Mouse (Mus musculus): ENCODE measurements at regions not wholly inside any gene's neighbourhood (a gene's known extent, or its start where the extent isn't known, plus 50 kb on each side); places are given as distances from the start of the nearest gene placed in this dataset.

DNA sequence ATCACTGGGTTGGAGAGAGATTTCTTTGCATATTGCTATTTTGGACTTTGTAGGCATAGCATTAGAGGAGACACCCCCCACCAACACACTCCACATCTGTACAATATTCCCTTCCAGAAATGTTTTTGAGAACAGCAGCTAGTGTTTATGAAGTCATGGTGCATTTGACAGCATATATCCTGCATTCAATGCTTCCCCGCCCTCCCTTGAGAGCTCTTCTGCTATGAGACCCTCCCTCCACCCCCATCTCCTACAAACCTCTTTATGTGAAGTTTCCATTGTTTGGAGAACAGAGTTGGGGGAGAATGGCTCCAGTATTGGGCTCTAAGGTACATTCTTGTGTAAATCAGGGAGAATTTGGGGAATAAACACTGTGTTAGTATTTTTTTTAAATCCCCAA lies 252.9 kb upstream of the Auts2 start:
- ATAC-seq (ENCODE audit: insufficient number of reproducible peaks, low FRiP score, low TSS enrichment, low read depth) (no peak), DNase-seq (ENCODE audit: low spot score) (no peak)
- no peaks in the 10 kb centered on the region for H3K27me3 ChIP-seq (ENCODE audit: control insufficient read depth, insufficient read depth, low read length)
- no peak overlapping the region for H3K9ac ChIP-seq (ENCODE audit: low read length)
- H3K4me2 ChIP-seq (ENCODE audit: low read depth, severe bottlenecking) = no peak overlapping the region
- H3K36me3 ChIP-seq (ENCODE audit: control insufficient read depth, insufficient read depth, low read length) = no peaks in the 10 kb centered on the region
- H3K27ac ChIP-seq (replicated peaks; ENCODE audit: low read depth, low read length) = no peak overlapping the region
- no peaks in the 10 kb centered on the region for H3K4me1 ChIP-seq (ENCODE audit: control insufficient read depth, insufficient read depth, low read length)
- WGBS = 82% methylated on average over 1 of the region's 1 CpGs
- H3K9me3 ChIP-seq (ENCODE audit: control insufficient read depth, low read length) = no peaks in the 10 kb centered on the region
- no peak overlapping the region for H3K4me3 ChIP-seq (ENCODE audit: low read depth, low read length)

DNA sequence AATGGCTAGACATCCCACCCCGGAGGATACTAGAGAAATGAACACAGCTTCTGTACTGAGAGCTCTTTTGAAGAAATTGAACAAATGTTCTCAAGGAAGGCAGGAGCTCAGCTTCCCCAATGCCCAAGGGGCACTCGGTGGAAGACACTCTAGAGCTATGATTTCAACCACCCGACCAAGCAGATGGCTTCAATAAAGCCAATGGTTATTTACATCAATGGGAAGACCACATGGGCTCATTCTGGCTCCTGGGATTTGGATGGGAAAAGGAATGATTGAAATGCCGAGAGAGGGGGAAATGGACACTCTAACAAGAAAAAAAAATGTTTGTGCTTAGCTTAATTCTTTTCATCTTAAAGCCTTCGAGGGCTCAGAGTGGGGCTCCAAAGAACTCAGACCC lies 249.3 kb upstream of the Auts2 start:
- H3K27ac ChIP-seq (replicated peaks; ENCODE audit: low read depth, low read length) = no peak overlapping the region
- H3K4me2 ChIP-seq (ENCODE audit: low read depth, severe bottlenecking) = no peak overlapping the region
- no peaks in the 10 kb centered on the region for H3K36me3 ChIP-seq (ENCODE audit: control insufficient read depth, insufficient read depth, low read length)
- no peak overlapping the region for H3K9ac ChIP-seq (ENCODE audit: low read length)
- H3K4me3 ChIP-seq (ENCODE audit: low read depth, low read length) = no peak overlapping the region
- H3K27me3 ChIP-seq (ENCODE audit: control insufficient read depth, insufficient read depth, low read length) = no peaks in the 10 kb centered on the region
- ATAC-seq (ENCODE audit: insufficient number of reproducible peaks, low FRiP score, low TSS enrichment, low read depth) (no peak), DNase-seq (ENCODE audit: low spot score) (no peak)
- H3K4me1 ChIP-seq (ENCODE audit: control insufficient read depth, insufficient read depth, low read length) = no peaks in the 10 kb centered on the region
- no peaks in the 10 kb centered on the region for H3K9me3 ChIP-seq (ENCODE audit: control insufficient read depth, low read length)
- WGBS = 63% methylated on average over 5 of the region's 5 CpGs

DNA sequence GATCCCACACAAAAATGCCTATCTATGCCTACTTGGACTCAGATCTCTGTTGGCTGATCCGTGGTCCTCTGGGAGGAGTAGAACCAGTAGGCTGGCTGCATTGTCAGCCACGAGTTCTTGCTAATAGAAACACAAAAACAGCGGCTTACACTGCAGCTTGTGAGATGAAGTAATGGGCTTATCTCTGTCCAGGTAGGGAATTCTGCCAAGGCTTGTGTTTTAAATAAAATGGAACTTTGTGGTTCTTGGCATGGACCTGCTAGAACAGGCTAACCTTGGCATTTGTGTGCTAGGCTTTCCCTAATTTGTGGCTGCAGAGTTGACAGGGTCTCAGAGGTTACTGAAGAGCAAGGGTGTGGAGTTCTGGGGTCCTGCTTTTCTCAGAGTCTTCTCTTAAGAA lies 242.1 kb upstream of the Auts2 start:
- Histone ChIP-seq H3K4me3 (ENCODE audit: low read depth, low read length) (no peak overlapping the region), H3K27ac (replicated peaks; ENCODE audit: low read depth, low read length) (no peak overlapping the region), H3K27me3 (ENCODE audit: control insufficient read depth, insufficient read depth, low read length) (no peaks in the 10 kb centered on the region), H3K36me3 (ENCODE audit: control insufficient read depth, insufficient read depth, low read length) (no peaks in the 10 kb centered on the region), H3K9me3 (ENCODE audit: control insufficient read depth, low read length) (no peaks in the 10 kb centered on the region), H3K9ac (ENCODE audit: low read length) (no peak overlapping the region), H3K4me1 (ENCODE audit: control insufficient read depth, insufficient read depth, low read length) (no peaks in the 10 kb centered on the region), H3K4me2 (ENCODE audit: low read depth, severe bottlenecking) (no peak overlapping the region)
- DNase-seq (ENCODE audit: low spot score) (no peak), ATAC-seq (ENCODE audit: insufficient number of reproducible peaks, low FRiP score, low TSS enrichment, low read depth) (no peak)
- WGBS = 80% methylated on average over 3 of the region's 3 CpGs

DNA sequence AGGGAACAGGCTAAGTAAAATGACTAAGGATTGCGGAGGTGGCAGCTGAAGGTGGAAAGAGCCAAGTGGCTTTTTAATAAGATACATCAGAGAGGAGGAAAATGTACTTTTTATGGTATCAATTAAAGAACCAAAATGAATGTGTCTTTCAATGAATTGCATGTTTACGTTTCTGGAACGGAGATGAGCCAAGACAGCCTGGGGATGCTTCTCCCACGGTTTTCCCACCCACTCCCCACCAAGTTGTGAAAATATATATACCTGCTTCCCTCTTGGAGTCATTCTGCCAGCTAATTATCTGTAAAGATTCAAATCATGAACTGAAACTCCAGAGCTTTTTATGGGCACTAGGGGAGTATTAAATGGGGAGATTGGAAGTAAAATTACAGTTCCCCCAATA lies 241.6 kb upstream of the Auts2 start:
- 72% methylated on average over 4 of the region's 4 CpGs for WGBS
- H3K4me1 ChIP-seq (ENCODE audit: control insufficient read depth, insufficient read depth, low read length) = no peaks in the 10 kb centered on the region
- no peak overlapping the region for H3K4me3 ChIP-seq (ENCODE audit: low read depth, low read length)
- H3K4me2 ChIP-seq (ENCODE audit: low read depth, severe bottlenecking) = no peak overlapping the region
- DNase-seq (ENCODE audit: low spot score) (no peak), ATAC-seq (ENCODE audit: insufficient number of reproducible peaks, low FRiP score, low TSS enrichment, low read depth) (no peak)
- no peak overlapping the region for H3K27ac ChIP-seq (replicated peaks; ENCODE audit: low read depth, low read length)
- H3K9me3 ChIP-seq (ENCODE audit: control insufficient read depth, low read length) = no peaks in the 10 kb centered on the region
- no peaks in the 10 kb centered on the region for H3K27me3 ChIP-seq (ENCODE audit: control insufficient read depth, insufficient read depth, low read length)
- H3K36me3 ChIP-seq (ENCODE audit: control insufficient read depth, insufficient read depth, low read length) = no peaks in the 10 kb centered on the region
- no peak overlapping the region for H3K9ac ChIP-seq (ENCODE audit: low read length)

DNA sequence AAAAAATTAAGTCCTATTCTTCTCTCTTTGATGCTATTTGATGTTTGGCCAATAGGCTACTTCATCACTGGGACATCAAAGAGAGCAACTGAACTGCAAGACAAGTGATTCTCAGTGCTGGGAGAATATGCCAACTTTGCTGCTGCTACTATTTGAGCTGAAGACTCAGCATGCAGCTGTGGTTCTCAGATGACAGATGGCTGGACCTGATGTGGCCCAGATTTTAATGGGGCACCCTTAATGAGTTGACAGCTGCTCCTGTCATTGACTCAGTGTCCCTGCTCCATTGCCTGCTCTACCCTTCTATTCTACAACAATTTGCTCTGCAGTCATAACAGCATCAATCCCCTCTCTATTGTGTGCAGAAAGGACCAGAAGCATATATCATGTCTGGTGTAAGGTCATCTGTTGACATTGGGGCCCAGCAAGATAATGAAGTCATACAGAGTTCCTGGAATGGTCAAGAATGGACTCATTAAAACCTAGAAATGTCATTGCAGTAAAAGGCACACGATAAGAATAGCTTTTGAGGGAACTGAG lies 231.1 kb upstream of the Auts2 start:
- Histone ChIP-seq H3K9me3 (ENCODE audit: control insufficient read depth, low read length) (no peaks in the 10 kb centered on the region), H3K4me2 (ENCODE audit: low read depth, severe bottlenecking) (no peak overlapping the region), H3K4me1 (ENCODE audit: control insufficient read depth, insufficient read depth, low read length) (no peaks in the 10 kb centered on the region), H3K27ac (replicated peaks; ENCODE audit: low read depth, low read length) (no peak overlapping the region), H3K27me3 (ENCODE audit: control insufficient read depth, insufficient read depth, low read length) (no peaks in the 10 kb centered on the region), H3K4me3 (ENCODE audit: low read depth, low read length) (no peak overlapping the region), H3K36me3 (ENCODE audit: control insufficient read depth, insufficient read depth, low read length) (no peaks in the 10 kb centered on the region), H3K9ac (ENCODE audit: low read length) (no peak overlapping the region)
- 76% methylated on average over 1 of the region's 1 CpGs for WGBS
- ATAC-seq (ENCODE audit: insufficient number of reproducible peaks, low FRiP score, low TSS enrichment, low read depth) = no peak
- no peak for DNase-seq (ENCODE audit: low spot score)

DNA sequence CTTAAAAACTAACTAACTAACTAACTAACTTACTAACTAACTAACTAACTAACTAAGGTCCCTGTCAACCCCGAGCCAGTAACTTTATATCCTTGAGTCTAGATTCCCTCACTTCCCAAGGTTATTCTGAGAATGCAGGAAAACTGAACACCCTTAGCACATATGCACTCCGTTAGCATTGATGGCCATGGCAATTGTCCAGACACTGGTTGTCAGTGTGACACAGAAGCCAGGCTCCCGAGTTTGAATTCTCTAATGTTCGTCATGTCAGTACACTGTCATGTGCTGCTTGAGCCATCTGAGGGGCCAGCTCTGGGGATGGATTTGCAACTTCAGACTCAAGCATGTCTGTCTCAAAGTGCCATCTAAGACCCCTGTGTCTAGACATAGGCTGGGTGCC lies 217.3 kb upstream of the Auts2 start:
- ATAC-seq (ENCODE audit: insufficient number of reproducible peaks, low FRiP score, low TSS enrichment, low read depth) (no peak), DNase-seq (ENCODE audit: low spot score) (no peak)
- no peak overlapping the region for H3K4me3 ChIP-seq (ENCODE audit: low read depth, low read length)
- H3K27ac ChIP-seq (replicated peaks; ENCODE audit: low read depth, low read length) = no peak overlapping the region
- no peak overlapping the region for H3K9ac ChIP-seq (ENCODE audit: low read length)
- H3K4me1 ChIP-seq (ENCODE audit: control insufficient read depth, insufficient read depth, low read length) = no peaks in the 10 kb centered on the region
- H3K27me3 ChIP-seq (ENCODE audit: control insufficient read depth, insufficient read depth, low read length) = no peaks in the 10 kb centered on the region
- no peak overlapping the region for H3K4me2 ChIP-seq (ENCODE audit: low read depth, severe bottlenecking)
- no peaks in the 10 kb centered on the region for H3K36me3 ChIP-seq (ENCODE audit: control insufficient read depth, insufficient read depth, low read length)
- H3K9me3 ChIP-seq (ENCODE audit: control insufficient read depth, low read length) = no peaks in the 10 kb centered on the region
- WGBS = 60% methylated on average over 4 of the region's 4 CpGs

DNA sequence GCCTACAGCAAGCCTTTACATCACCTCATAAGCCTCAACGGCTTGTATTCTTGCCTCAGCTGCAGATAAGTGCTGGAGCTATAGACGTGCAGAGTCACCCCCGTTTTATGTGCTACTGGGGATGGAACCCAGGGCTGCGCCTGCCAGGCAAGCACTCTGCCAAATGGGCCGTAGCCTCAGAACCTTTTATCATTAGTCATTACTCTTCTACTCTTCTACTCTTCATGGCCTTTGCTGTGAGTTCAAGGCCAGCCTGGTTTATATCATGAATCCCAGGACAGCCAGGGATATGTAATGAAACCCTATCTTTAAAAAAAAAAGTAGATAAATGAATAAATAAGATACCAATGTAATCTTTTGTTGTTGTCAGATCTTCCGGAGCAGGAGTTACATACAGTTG lies 216.6 kb upstream of the Auts2 start:
- Histone ChIP-seq H3K4me1 (ENCODE audit: control insufficient read depth, insufficient read depth, low read length) (no peaks in the 10 kb centered on the region), H3K9ac (ENCODE audit: low read length) (no peak overlapping the region), H3K27me3 (ENCODE audit: control insufficient read depth, insufficient read depth, low read length) (no peaks in the 10 kb centered on the region), H3K27ac (replicated peaks; ENCODE audit: low read depth, low read length) (no peak overlapping the region), H3K4me3 (ENCODE audit: low read depth, low read length) (no peak overlapping the region), H3K9me3 (ENCODE audit: control insufficient read depth, low read length) (no peaks in the 10 kb centered on the region), H3K36me3 (ENCODE audit: control insufficient read depth, insufficient read depth, low read length) (no peaks in the 10 kb centered on the region), H3K4me2 (ENCODE audit: low read depth, severe bottlenecking) (no peak overlapping the region)
- DNase-seq (ENCODE audit: low spot score) (no peak), ATAC-seq (ENCODE audit: insufficient number of reproducible peaks, low FRiP score, low TSS enrichment, low read depth) (no peak)
- 77% methylated on average over 6 of the region's 6 CpGs for WGBS

DNA sequence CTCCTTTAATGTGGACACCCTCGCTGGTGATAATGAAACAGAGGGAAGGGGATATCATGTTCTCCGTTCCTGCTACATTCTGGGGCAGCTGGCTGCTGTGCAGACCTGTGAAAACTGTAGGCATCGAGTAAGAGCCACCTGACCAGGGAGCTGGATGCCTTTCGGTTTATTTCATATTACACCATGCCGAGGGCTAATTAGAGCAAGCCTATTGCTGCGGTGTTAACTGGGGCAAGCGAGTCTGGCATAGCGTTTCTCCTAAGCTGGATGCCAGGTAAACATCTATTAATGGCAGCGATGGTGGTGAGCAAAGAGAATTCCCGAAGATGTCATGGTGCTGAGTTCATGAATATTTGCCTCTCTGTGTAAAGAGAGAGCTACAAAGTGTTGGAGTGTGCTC lies 215.8 kb upstream of the Auts2 start:
- ATAC-seq (ENCODE audit: insufficient number of reproducible peaks, low FRiP score, low TSS enrichment, low read depth) = no peak
- Histone ChIP-seq H3K4me3 (ENCODE audit: low read depth, low read length) (no peak overlapping the region), H3K36me3 (ENCODE audit: control insufficient read depth, insufficient read depth, low read length) (no peaks in the 10 kb centered on the region), H3K27me3 (ENCODE audit: control insufficient read depth, insufficient read depth, low read length) (no peaks in the 10 kb centered on the region), H3K9ac (ENCODE audit: low read length) (no peak overlapping the region), H3K4me1 (ENCODE audit: control insufficient read depth, insufficient read depth, low read length) (no peaks in the 10 kb centered on the region), H3K4me2 (ENCODE audit: low read depth, severe bottlenecking) (no peak overlapping the region), H3K9me3 (ENCODE audit: control insufficient read depth, low read length) (no peaks in the 10 kb centered on the region), H3K27ac (replicated peaks; ENCODE audit: low read depth, low read length) (no peak overlapping the region)
- 69% methylated on average over 10 of the region's 10 CpGs for WGBS
- no peak for DNase-seq (ENCODE audit: low spot score)

DNA sequence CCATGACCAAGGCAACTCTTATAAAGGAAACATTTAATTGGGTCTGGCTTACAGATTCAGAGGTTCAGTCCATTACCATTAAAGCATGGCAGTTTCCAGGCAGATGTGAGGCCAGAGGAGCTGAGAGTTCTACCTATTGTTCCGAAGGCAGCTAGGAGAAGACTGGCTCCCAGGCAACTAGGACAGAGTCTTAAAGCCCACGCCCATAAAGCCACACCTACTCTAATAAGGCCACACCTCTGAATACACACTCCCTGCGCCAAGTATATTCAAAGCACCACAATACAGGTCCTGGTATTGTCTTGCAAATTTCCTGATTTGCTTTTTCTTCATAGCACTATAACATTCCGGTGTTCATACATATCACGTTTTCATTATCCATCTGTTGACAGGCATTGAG lies 194.8 kb upstream of the Auts2 start:
- no peak overlapping the region for H3K4me3 ChIP-seq (ENCODE audit: low read depth, low read length)
- WGBS = 83% methylated on average over 5 of the region's 5 CpGs
- no peaks in the 10 kb centered on the region for H3K9me3 ChIP-seq (ENCODE audit: control insufficient read depth, low read length)
- no peaks in the 10 kb centered on the region for H3K36me3 ChIP-seq (ENCODE audit: control insufficient read depth, insufficient read depth, low read length)
- no peak overlapping the region for H3K9ac ChIP-seq (ENCODE audit: low read length)
- no peaks in the 10 kb centered on the region for H3K27me3 ChIP-seq (ENCODE audit: control insufficient read depth, insufficient read depth, low read length)
- no peak overlapping the region for H3K4me2 ChIP-seq (ENCODE audit: low read depth, severe bottlenecking)
- DNase-seq (ENCODE audit: low spot score) (no peak), ATAC-seq (ENCODE audit: insufficient number of reproducible peaks, low FRiP score, low TSS enrichment, low read depth) (no peak)
- no peaks in the 10 kb centered on the region for H3K4me1 ChIP-seq (ENCODE audit: control insufficient read depth, insufficient read depth, low read length)
- H3K27ac ChIP-seq (replicated peaks; ENCODE audit: low read depth, low read length) = no peak overlapping the region
